Mouse (Mus musculus): ENCODE measurements around the gene Gm45716. TPM values are rescaled to one million over a fixed set of nuclear protein-coding genes. Genes with fewer than 3 reads are reported as not detected.

Gm45716 gene
- total RNA-seq (2023): 1 to 10 TPM; 1.2 to 1.9 TPM

GRCm38 (mm10) chr11:90187441-90187840 lies at the start of gene Gm45716:
Gene Gm45716 (plus strand): TSS chr11:90187683.

GRCm38 (mm10) chr11:90249025-90249650 lies 61.7 kb downstream of the Gm45716 start, which contains the start of gene Mmd:
Gene Mmd (plus strand): TSS chr11:90249456.

Other genes with a start within 250 kb of the Gm45716 start
- 1 to 10 TPM; 4.0 to 5.7 TPM for gene Pctp, start 184.8 kb upstream of the Gm45716 start, total RNA-seq (2023)
- gene Tmem100, start 157.3 kb upstream of the Gm45716 start, total RNA-seq (2023): not detected
- 10 to 100 TPM; 32.8 to 33.2 TPM for gene Mmd, start 61.8 kb downstream of the Gm45716 start, total RNA-seq (2023)
- gene Hlf, start 203.2 kb downstream of the Gm45716 start, total RNA-seq (2023): 1 to 10 TPM; 1.1 to 1.4 TPM

Measured in T-cell, adult 66 days (primary cell).